Mouse (Mus musculus) megakaryocyte-erythroid progenitor cell, adult 5-6 weeks (primary cell): ENCODE results near the gene Shc1. TPM values are rescaled to one million over a fixed set of nuclear protein-coding genes. Genes with fewer than 3 reads are reported as not detected.

Source experiments
- ATAC-seq: replicated peaks from 2 replicates; pipeline ENCODE4 v1.8.0; 2016; ENCODE audit warnings: mild to moderate bottlenecking, inconsistent platforms; ENCODE audit not compliant: severe bottlenecking, poor library complexity, low FRiP score, low TSS enrichment
- total RNA-seq, 2 experiments: library from RNA; stranded (forward) in 1 of 2; stranded (reverse) in 1 of 2; fragments of 200-1000, 215-1000 nt in 1 of 2; fragments of >200 nt in 1 of 2; fragmentation: Nextera tagmentation in 1 of 2; gene quantifications; 2 replicates each; pipeline ENCODE4 v1.2.3; 2014 to 2017

Gene Shc1
- total RNA-seq (2014; fragmentation: Nextera tagmentation): 95.9 and 113 TPM in 2 replicates
- 40.2 and 68.5 TPM in 2 replicates for total RNA-seq (2017)

GRCm38 (mm10) chr3:89418170-89418860, at the start of gene Shc1, which contains the start of gene Cks1b:
TSS of gene Shc1 (plus strand) at chr3:89418443.
TSS of gene Cks1b (minus strand) at chr3:89418383.
- peak; percentile 88 for ATAC-seq

DNA sequence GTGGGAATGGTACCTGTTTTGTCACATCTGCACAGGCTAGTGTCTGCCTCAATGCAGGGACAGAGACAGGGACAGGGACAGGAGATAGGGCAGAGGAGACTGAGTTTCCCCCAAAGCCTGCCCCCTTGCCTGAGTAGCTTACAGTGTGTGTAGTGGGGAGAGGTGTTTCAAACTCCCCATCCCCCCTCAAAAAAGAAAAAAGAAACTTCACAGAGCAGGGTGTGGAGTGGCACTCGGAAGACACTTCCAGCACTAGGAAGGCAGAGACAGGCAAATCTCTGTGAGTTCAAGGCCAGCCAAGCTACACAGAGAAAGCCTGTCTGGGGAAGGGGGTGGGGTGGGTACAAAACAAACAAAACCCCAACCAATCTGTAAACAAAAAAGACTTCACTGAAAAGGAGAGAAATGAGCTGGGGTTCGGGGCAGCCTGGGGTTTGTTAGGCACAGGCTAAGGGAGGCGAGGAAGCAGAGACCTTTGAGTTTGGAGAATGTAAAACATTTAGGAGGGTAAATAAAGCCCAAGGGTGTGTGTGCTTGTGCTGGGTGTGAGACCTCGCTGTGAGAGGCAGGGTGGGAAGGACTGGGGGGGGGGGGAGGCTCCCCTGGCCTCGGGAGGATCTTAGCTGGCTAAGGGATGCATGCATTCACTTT, 44.5 kb upstream of the Shc1 start:
- ATAC-seq: no peak

DNA sequence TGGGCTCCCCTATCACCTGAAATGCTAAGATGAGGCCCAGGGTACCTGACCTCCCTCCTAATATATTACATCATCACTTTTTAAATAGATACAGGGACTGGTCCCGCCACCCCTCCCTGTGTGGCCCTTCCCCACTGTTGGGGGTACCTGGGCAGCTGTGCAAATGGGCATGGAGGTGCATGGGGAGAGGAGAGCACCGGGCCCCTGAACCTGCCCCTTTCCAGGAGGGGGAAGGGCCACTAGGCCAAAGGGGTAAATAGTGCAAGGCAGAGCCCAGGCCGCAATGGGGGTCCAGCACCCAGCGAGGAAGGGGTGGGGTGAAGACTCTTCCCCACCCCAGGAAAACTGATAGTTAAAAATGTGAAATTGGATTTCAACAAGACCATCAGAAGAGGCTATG, 40.4 kb upstream of the Shc1 start:
- ATAC-seq: no peak

DNA sequence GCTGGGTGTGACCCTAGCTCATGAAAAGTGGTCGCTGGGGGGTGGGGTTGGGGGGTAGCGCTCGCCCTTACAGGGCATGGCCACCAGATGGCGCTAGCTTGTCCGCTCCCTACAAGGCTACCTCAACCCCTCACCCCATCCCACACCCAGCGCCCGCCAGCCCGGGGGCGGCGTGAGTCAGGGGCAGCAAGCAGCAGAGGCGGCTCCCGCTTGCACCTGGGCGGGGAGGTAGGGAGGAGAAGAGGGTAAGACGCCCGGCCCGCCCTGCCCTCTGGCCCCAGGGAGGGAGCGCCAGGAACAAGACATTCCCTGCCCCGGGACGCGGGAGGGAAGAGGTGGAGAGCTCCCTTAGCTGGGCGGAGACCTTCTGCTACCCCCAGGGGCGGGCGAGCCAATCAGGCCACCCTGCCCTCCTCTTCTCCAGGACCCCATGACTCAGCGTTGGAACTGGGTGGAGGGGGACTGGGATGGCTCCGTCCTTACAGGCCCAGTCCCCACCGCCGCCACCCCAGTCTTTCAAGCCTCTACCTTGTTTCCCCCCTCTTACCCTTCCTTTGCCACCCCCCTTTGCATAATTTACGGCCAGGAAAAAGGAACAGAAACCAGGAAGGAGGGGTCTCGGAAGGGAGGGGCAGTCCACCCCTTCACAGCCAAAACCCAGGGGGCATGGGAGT, 39.7 kb upstream of the Shc1 start:
- peak; percentile 72 for ATAC-seq

- ATAC-seq: no peak
These were observed 38.7 kb upstream of the Shc1 start for GRCm38 (mm10) chr3:89379388-89380131.

DNA sequence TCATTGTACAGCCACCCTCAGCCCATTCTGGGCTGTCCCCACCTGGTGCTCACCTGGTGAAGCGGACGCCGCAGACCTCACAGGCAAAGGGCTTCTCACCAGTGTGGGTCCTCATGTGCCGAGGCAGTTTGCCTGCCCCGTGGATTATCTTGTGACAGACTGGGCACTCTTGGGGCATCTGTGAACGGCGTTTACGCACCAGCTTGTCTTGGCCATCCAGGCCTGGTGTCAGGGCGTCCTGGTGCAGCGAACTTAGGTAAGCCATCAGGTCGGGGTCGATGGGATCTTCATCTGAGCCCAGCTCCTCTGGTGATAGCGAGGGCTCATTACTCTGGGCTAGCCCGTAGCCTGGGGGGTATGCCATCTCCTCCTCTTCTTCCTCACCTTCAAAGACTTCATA, 38.0 kb upstream of the Shc1 start:
- no peak for ATAC-seq

DNA sequence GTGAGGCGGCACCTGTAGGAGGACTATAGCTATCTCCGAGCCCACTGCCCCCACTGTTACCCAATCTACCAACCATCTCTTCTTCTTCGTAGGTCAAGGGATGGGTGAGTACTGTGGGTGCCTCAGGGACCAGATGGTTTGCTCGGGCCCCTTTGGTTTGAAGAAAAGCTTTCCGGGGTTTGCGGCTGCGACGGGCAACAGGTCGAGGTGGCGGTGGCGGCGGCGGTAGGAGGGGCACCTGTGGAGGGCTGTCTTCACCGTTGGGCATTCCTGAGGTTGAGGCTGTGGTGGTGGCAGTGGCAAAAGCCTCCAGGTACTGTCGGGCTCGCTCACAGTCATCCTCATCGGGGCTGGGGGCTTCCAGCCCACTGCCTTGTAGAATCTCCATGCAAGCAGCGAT, 37.5 kb upstream of the Shc1 start:
- ATAC-seq: no peak

GRCm38 (mm10) chr3:89381233-89381632, 37.0 kb upstream of the Shc1 start:
- ATAC-seq: no peak

DNA sequence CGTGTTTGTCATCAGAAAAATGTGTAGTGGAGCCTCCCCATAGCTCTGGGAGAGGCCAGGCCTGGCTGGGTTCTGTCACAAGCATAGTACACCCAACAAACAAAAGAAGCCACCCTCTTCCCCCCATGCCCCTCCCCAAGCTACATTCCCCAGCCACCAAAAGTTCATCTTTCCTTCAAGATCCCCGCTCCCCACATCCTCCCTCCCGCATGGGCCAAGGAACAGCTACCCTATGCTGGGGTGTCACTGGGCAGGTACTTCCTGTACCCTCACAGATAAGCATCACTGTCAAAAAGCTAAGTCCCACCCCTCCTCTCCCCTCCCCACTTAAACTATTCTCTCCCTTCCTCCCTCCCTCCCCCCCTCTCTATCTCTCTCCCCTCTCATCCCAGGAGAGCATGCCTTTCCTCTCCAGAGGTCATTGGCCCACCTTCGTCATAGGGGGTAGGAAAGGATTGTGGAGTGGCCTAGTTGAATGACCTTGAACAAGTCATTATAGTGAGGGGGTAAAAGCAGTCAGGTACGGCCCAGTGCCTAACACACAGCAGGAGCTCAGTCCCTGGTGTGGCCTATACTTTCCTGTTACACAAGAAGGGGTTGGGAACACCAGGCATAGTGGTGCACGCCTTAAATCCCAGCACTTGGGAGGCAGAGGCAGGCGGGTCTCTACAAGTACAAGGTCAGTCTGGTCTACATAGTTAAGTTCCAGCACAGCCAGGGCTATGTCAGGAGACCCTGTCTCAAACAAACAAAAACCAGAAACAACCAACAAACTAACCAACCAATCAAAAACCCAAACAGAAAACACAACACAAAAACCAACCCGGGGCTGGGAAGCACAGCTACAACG, 36.0 kb upstream of the Shc1 start:
- no peak for ATAC-seq

DNA sequence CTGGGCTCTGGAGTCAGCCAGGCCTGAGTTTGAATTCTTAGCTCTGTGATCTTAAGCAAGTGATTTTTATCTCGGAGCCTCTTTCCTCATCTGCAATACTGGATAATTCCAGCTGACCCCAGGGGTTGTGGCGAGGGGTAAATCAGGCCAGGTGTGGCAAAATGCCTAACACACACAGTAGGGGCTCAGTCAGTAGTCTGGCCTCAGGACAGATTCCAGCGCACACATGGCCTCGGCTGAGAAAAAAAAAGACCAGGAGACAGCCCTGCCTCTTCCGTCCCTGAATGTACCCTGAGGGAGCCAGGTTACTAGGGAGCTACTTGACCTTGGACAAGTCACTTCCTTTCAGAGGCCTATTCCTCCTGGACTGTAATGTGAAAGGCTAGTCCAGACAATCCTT, 35.3 kb upstream of the Shc1 start:
- ATAC-seq: no peak

DNA sequence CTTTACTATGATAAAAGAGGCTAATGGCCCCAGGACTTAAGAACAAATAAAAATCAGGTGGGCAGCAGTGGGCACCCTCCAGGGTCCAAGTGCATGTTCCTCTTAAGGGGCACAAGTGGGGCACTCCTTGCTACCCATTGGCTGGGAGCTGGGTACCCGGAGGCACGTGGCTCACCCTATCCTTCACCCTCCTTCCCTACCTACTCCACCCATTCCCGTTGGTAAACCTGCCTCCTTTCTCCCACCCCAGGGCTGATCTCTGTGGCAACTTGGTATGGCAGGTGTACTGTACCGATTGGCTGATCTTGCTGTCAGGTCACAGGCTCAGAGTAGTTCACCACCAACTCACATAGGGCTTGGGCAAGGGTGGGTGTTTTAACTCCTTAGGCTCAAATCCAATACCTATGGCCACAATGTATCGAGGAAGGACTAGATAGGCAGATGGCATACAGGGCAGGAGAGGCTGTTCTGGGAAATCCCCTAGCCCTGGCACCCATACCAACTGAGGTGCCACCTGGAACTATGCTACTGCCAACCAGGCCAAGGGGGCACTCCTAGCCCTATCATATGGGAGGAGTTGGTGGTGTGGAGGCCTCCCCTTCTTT, 34.5 kb upstream of the Shc1 start:
- no peak for ATAC-seq

- ATAC-seq: no peak
These were observed 33.7 kb upstream of the Shc1 start for GRCm38 (mm10) chr3:89384331-89385076.

GRCm38 (mm10) chr3:89385451-89385850, 32.8 kb upstream of the Shc1 start:
- ATAC-seq: no peak

DNA sequence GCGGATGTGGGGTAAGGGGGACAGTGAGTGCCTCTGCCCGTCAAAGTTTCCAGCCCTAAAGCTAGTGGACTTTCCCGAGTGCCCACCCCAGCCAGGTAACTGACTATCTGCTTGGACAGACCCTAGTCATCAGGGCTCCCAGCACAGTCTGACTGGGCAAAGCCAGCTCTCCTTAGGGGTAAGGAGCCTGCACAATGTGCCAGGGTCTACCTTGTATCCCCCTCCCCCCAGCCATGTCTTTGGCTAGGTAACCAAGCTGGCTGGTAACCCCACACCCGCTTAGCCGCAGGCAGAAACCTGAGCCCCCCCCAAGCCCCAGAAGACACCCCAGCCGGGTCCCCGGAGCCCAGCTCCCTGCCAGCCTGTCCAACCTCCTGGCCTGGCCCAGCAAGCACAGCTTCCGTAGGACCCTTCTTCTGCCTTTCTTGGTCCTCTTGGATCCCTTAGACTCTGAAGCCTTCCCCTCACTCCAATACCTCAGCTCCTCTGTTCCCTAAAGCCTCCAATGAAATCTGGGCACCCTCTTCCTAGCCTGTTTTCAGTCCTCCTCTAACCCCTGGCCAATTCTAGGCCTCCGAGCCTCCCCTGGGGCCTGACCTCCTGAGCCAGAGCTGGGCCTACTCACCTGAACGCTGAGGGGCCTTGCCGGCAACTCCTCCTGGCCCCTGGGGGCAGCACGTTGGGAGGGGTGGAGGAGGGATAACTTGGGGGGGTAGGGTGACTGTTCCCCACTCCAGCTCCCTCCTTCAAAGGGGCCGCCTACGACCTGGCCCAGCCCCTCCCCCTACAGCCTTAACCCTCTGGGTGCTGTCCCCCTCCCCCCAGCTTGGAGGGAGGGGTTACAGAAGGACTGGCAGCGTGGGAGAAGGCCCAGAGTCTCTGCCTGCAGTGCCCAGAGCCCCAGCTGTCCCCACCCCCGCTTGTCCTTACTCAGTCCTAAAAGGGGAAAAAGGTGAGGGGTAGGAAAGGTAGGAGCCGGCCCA, 31.5 kb upstream of the Shc1 start:
- no peak for ATAC-seq

DNA sequence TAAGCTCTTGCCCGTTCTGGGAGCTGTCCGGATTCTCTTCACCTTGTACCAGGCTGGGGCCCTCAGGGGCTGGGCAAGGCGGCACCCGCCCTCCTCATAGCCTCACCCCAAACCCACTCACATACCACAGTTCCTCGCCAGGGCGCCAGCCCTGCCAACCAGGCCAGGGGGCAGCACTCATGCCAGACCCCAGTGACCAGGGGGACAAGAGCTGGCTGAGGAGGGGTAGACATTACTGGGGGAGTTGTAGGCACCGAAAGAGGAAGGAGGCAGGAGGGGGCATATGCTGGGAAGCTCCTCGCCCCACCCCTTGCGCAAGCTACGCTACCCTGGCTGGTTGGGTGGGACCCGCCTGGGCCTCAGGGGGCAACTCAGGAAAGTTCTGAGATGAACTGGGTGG, 30.6 kb upstream of the Shc1 start:
- ATAC-seq: no peak

DNA sequence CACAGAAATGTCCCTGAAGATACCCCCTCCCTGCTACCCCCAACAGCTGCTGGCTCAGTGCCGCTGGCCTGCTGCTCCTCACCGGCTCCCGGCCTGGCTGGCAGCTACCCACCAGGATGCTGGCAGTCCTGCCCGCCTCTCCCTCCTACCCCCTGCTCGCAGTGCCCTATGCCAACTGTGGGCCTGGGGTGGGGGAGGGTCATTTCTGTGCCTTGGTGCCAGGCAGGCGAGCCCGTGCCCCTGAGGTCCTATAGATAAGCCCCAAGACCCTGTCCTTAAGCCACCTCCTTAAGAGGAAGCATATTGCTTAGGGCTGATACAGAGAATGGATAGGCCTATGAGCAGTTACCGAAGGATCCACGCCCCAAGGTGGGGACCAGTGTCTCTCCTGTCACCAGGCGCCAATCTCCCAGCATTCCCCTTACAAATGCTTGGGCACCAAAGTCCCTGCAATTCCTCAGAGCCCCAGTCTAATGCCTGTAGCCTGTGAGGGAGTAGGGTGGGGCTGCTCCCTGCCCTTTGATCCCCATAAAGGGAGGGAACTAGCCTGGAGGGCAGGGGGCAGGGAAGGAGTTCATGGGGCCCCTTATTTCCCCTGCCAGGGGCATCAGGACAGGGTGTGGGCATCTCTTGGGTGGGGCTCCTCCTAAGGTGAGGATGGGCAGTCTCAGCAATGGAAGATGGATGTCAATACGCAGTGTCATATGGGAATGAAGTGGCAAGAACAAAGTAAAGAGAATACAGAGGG, 29.9 kb upstream of the Shc1 start:
- ATAC-seq: peak; percentile 64
